Comparison of ENCODE assay signal across 8 mouse cellular contexts in the genomic region with DNA sequence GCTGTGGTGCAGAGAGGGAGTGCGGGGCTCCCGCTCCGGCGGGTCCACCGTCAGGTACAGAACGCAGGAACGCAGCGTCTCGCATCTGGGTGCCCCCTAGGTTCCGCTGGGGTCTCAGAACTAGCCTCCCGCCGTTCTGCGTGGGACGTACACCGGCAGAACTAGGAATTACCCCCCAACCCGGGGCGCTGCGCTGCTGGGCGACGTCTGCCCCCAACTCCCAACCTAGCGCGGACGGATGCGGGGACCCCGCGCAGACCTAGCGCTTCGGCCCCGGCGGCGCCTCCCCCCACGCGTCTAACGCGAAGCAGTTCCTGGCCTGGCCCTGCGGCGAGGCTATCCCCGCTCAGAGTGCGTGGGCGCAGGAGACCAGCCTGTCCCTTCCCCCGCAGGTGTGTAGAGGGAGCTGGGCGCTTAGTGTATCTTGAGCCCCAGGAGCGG. TPM values are rescaled to one million over a fixed set of nuclear protein-coding genes. Genes with fewer than 3 reads are reported as not detected.
A peak's percentile ranks its signal among the peaks of the same experiment; 100 is the strongest.
DNase-seq lines count a peak whose midpoint lies in the region; ATAC-seq lines count a peak whose summit lies in the region.

No protein-coding gene starts in this region.

- DNase-seq in heart, adult 9 months (ENCODE audit: low spot score in 2 of 2): no peak
- DNase-seq in WW6 (ENCODE audit: low read depth, low spot score): peak; percentile 20
- no peak for DNase-seq in embryonic facial prominence, embryonic 14.5 days (ENCODE audit: low spot score)
- DNase-seq in testis, postnatal 10 days (ENCODE audit: low spot score): no peak
- DNase-seq in ovary, postnatal 14 days (ENCODE audit: low spot score): no peak
- DNase-seq in urinary bladder, postnatal 36 days (ENCODE audit: low spot score in 2 of 2): no peak

- no peak for ATAC-seq in heart, embryonic 16.5 days (replicated peaks; ENCODE audit: extremely low read depth, insufficient read depth, low FRiP score)
- no peak for ATAC-seq in embryonic facial prominence, embryonic 14.5 days (ENCODE audit: low read depth)
- ATAC-seq in limb, embryonic 15.5 days (ENCODE audit: insufficient number of reproducible peaks, low FRiP score, low TSS enrichment, low read depth): no peak

- peaks cover 71% of the 10 kb centered on the region for H3K27me3 ChIP-seq in heart, embryonic 16.5 days (ENCODE audit: control insufficient read depth, insufficient read depth, low read length)
- peaks cover 71% of the 10 kb centered on the region for H3K27me3 ChIP-seq in embryonic facial prominence, embryonic 14.5 days (replicated peaks; ENCODE audit: control insufficient read depth, insufficient read depth, low read length)
- peaks cover 90% of the 10 kb centered on the region for H3K27me3 ChIP-seq in limb, embryonic 15.5 days

- WGBS in heart, embryonic 16.5 days: 1% methylated on average over 43 of the region's 43 CpGs
- 2% methylated on average over 25 of the region's 43 CpGs for WGBS in embryonic facial prominence, embryonic 14.5 days
- WGBS in limb, embryonic 15.5 days: under 1% methylated on average over 43 of the region's 43 CpGs

- H3K27ac ChIP-seq in heart, embryonic 16.5 days (ENCODE audit: low read length): no peak overlapping the region
- no peak overlapping the region for H3K27ac ChIP-seq in embryonic facial prominence, embryonic 14.5 days (replicated peaks; ENCODE audit: low read depth, low read length)
- no peak overlapping the region for H3K27ac ChIP-seq in limb, embryonic 15.5 days

- H3K4me2 ChIP-seq in heart, embryonic 16.5 days (ENCODE audit: low read depth, low read length): peak overlapping the region; percentile 99
- H3K4me2 ChIP-seq in embryonic facial prominence, embryonic 14.5 days (ENCODE audit: low read depth, low read length): peak overlapping the region; percentile 100
- H3K4me2 ChIP-seq in limb, embryonic 15.5 days: peak overlapping the region; percentile 99

- no peak overlapping the region for H3K9ac ChIP-seq in heart, embryonic 16.5 days (ENCODE audit: low read length)
- peak overlapping the region; percentile 51 for H3K9ac ChIP-seq in embryonic facial prominence, embryonic 14.5 days (ENCODE audit: low read depth, low read length)
- no peak overlapping the region for H3K9ac ChIP-seq in limb, embryonic 15.5 days

- no peaks in the 10 kb centered on the region for H3K36me3 ChIP-seq in heart, embryonic 16.5 days (ENCODE audit: control insufficient read depth, insufficient read depth)
- H3K36me3 ChIP-seq in embryonic facial prominence, embryonic 14.5 days (ENCODE audit: control insufficient read depth, insufficient read depth, low read length): no peaks in the 10 kb centered on the region
- no peaks in the 10 kb centered on the region for H3K36me3 ChIP-seq in limb, embryonic 15.5 days

- no peaks in the 10 kb centered on the region for H3K9me3 ChIP-seq in heart, embryonic 16.5 days (replicated peaks; ENCODE audit: control insufficient read depth, low read length)
- H3K9me3 ChIP-seq in embryonic facial prominence, embryonic 14.5 days (ENCODE audit: control insufficient read depth, low read length): no peaks in the 10 kb centered on the region
- no peaks in the 10 kb centered on the region for H3K9me3 ChIP-seq in limb, embryonic 15.5 days

- peak overlapping the region; percentile 44 for H3K4me3 ChIP-seq in heart, embryonic 16.5 days (ENCODE audit: low read length)
- peak overlapping the region; percentile 54 for H3K4me3 ChIP-seq in embryonic facial prominence, embryonic 14.5 days (ENCODE audit: low read depth, low read length)
- H3K4me3 ChIP-seq in limb, embryonic 15.5 days: peak overlapping the region; percentile 52

- peaks cover 39% of the 10 kb centered on the region for H3K4me1 ChIP-seq in heart, embryonic 16.5 days (ENCODE audit: control insufficient read depth, insufficient read depth, low read length)
- peaks cover 20% of the 10 kb centered on the region for H3K4me1 ChIP-seq in embryonic facial prominence, embryonic 14.5 days (ENCODE audit: control insufficient read depth, insufficient read depth, low read length)
- H3K4me1 ChIP-seq in limb, embryonic 15.5 days: peaks cover 50% of the 10 kb centered on the region

RNA-seq across cellular contexts. Expression of a gene that starts 1.8 kb away (rescaled TPM):
- polyA plus RNA-seq in heart, embryonic 16.5 days (2015; fragmentation: Nextera tagmentation; extraction: Ambion mirVana): 0.69 and 0.74 TPM in 2 replicates
- polyA plus RNA-seq in embryonic facial prominence, embryonic 14.5 days (2014; fragmentation: Nextera tagmentation; extraction: Ambion mirVana): 1.9 and 2.6 TPM in 2 replicates
- polyA plus RNA-seq in limb, embryonic 15.5 days (2015; fragmentation: Nextera tagmentation; extraction: Ambion mirVana): 1.2 and 1.8 TPM in 2 replicates

RNA-seq across cellular contexts. Expression of a gene that starts 53.3 kb away (rescaled TPM):
- polyA plus RNA-seq in heart, embryonic 16.5 days (2015; fragmentation: Nextera tagmentation; extraction: Ambion mirVana): 7.0 and 7.7 TPM in 2 replicates
- polyA plus RNA-seq in embryonic facial prominence, embryonic 14.5 days (2014; fragmentation: Nextera tagmentation; extraction: Ambion mirVana): 10.6 and 11.6 TPM in 2 replicates
- 8.3 and 9.0 TPM in 2 replicates for polyA plus RNA-seq in limb, embryonic 15.5 days (2015; fragmentation: Nextera tagmentation; extraction: Ambion mirVana)

RNA-seq across cellular contexts. Expression of a gene that starts 58.2 kb away (rescaled TPM):
- polyA plus RNA-seq in heart, embryonic 16.5 days (2015; fragmentation: Nextera tagmentation; extraction: Ambion mirVana): 9.6 and 11.1 TPM in 2 replicates
- 10.9 and 15.1 TPM in 2 replicates for polyA plus RNA-seq in embryonic facial prominence, embryonic 14.5 days (2014; fragmentation: Nextera tagmentation; extraction: Ambion mirVana)
- 13.8 and 15.7 TPM in 2 replicates for polyA plus RNA-seq in limb, embryonic 15.5 days (2015; fragmentation: Nextera tagmentation; extraction: Ambion mirVana)
